Mouse (Mus musculus) lung, embryonic 14.5 days (tissue): ENCODE measurements around the gene Plcb4. TPM values are rescaled to one million over a fixed set of nuclear protein-coding genes. Genes with fewer than 3 reads are reported as not detected.

Experiments
- ATAC-seq: fragments of 200-750 bp; cut with Nextera tagmentation; 2 replicates; pipeline ENCODE4 v1.8.0; 2017; ENCODE audit warnings: mild to moderate bottlenecking, moderate TSS enrichment, moderate library complexity; ENCODE audit not compliant: insufficient read depth
- DNase-seq: peaks from one replicate; pipeline ENCODE4 v3.0.0-alpha.2; 2015
- H3K27ac ChIP-seq: fragments of 300-500 bp; sonication (generic); 2 replicates; pipeline ENCODE4 v1.5.1; 2014; ENCODE audit warnings: low read depth, mild to moderate bottlenecking, moderate library complexity
- H3K27me3 ChIP-seq: fragments of 300-500 bp; sonication (generic); 2 replicates; pipeline ENCODE4 v1.6.1; 2014; ENCODE audit warnings: low read length, control low read depth; ENCODE audit not compliant: insufficient read depth
- H3K36me3 ChIP-seq: fragments of 300-500 bp; sonication (generic); 2 replicates; pipeline ENCODE4 v1.6.1; 2014; ENCODE audit warnings: control low read depth; ENCODE audit not compliant: insufficient read depth
- H3K4me1 ChIP-seq: fragments of 300-500 bp; sonication (generic); 2 replicates; pipeline ENCODE4 v1.6.1; 2014; ENCODE audit warnings: antibody characterized with exemption, control low read depth; ENCODE audit not compliant: insufficient read depth
- H3K4me2 ChIP-seq: fragments of 300-500 bp; sonication (generic); 2 replicates; pipeline ENCODE4 v1.6.1; 2014; ENCODE audit warnings: mild to moderate bottlenecking
- H3K4me3 ChIP-seq: fragments of 300-500 bp; sonication (generic); 2 replicates; pipeline ENCODE4 v1.5.1; 2014; ENCODE audit warnings: low read depth, low read length
- H3K9ac ChIP-seq: fragments of 300-500 bp; sonication (generic); 2 replicates; pipeline ENCODE4 v1.6.1; 2014
- H3K9me3 ChIP-seq: fragments of 300-500 bp; sonication (generic); 2 replicates; pipeline ENCODE4 v1.6.1; 2016; ENCODE audit warnings: low read depth, low read length, control low read depth
- CTCF ChIP-seq: IDR thresholded peaks from 2 replicates; pipeline ENCODE4 v1.5.1; 2016; ENCODE audit warnings: antibody characterized with exemption, low read depth
- WGBS: fragments of 180-500 bp; shearing (Covaris S2); extraction: QIAGEN DNeasy Blood & Tissue Kit; methylation state at CpG from one replicate; pipeline ENCODE4 v1.1.7; 2014; 5-methylcytosine and 5-hydroxymethylcytosine counted together
- polyA plus RNA-seq: library from polyadenylated mRNA; unstranded; fragments of >200 nt; fragmentation: Nextera tagmentation; extraction: Ambion mirVana; gene quantifications from 2 replicates; pipeline ENCODE4 v1.2.1, GENCODE M21; 2014

The Plcb4 gene
- polyA plus RNA-seq, 1 experiment from 2014 or later, result 20.5 TPM

- Histone ChIP-seq H3K4me1 (no peaks in the 10 kb centered on the region), H3K9me3 (no peaks in the 10 kb centered on the region), H3K27ac (no peak overlapping the region), H3K4me2 (no peak overlapping the region), H3K4me3 (no peak overlapping the region), H3K9ac (no peak overlapping the region), H3K36me3 (no peaks in the 10 kb centered on the region), H3K27me3 (no peaks in the 10 kb centered on the region)
- ATAC-seq, result no peak
- DNase-seq, result no peak
- no peak for TF ChIP-seq CTCF
- 80% methylated on average over 11 of the region's 11 CpGs for WGBS
Observed at GRCm38 (mm10) chr2:135993314-135993713, 334.5 kb downstream of the Plcb4 start.

GRCm38 (mm10) chr2:135995196-135995595, 336.4 kb downstream of the Plcb4 start:
- no peaks in the 10 kb centered on the region for H3K4me1 ChIP-seq
- H3K4me2 ChIP-seq, result no peak overlapping the region
- no peak overlapping the region for H3K27ac ChIP-seq
- H3K9me3 ChIP-seq, result no peaks in the 10 kb centered on the region
- no peak overlapping the region for H3K9ac ChIP-seq
- no peaks in the 10 kb centered on the region for H3K27me3 ChIP-seq
- DNase-seq (no peak), ATAC-seq (no peak)
- no peak for TF ChIP-seq CTCF
- H3K4me3 ChIP-seq, result no peak overlapping the region
- no peaks in the 10 kb centered on the region for H3K36me3 ChIP-seq
- WGBS, result 81% methylated on average over 4 of the region's 4 CpGs

- Histone ChIP-seq H3K4me2 (no peak overlapping the region), H3K27ac (no peak overlapping the region), H3K27me3 (no peaks in the 10 kb centered on the region), H3K4me1 (no peaks in the 10 kb centered on the region), H3K36me3 (no peaks in the 10 kb centered on the region), H3K9ac (no peak overlapping the region), H3K9me3 (no peaks in the 10 kb centered on the region), H3K4me3 (no peak overlapping the region)
- DNase-seq, result no peak
- no peak for TF ChIP-seq CTCF
- WGBS, result 79% methylated on average over 6 of the region's 6 CpGs
- no peak for ATAC-seq
Observed at GRCm38 (mm10) chr2:135996936-135997335, 338.1 kb downstream of the Plcb4 start.

- Histone ChIP-seq H3K27me3 (no peaks in the 10 kb centered on the region), H3K4me3 (no peak overlapping the region), H3K27ac (no peak overlapping the region), H3K4me2 (no peak overlapping the region), H3K4me1 (no peaks in the 10 kb centered on the region), H3K9ac (no peak overlapping the region), H3K36me3 (no peaks in the 10 kb centered on the region), H3K9me3 (no peaks in the 10 kb centered on the region)
- ATAC-seq, result no peak
- TF ChIP-seq CTCF, result no peak
- DNase-seq, result peak; percentile 57
- 76% methylated on average over 18 of the region's 18 CpGs for WGBS
Observed at GRCm38 (mm10) chr2:135997361-135998150, 338.7 kb downstream of the Plcb4 start.

- no peak for DNase-seq
- no peak for ATAC-seq
- no peak overlapping the region for H3K9ac ChIP-seq
- no peaks in the 10 kb centered on the region for H3K4me1 ChIP-seq
- no peak overlapping the region for H3K4me2 ChIP-seq
- WGBS, result 89% methylated on average over 7 of the region's 7 CpGs
- no peaks in the 10 kb centered on the region for H3K36me3 ChIP-seq
- no peaks in the 10 kb centered on the region for H3K27me3 ChIP-seq
- no peak for TF ChIP-seq CTCF
- H3K27ac ChIP-seq, result no peak overlapping the region
- H3K4me3 ChIP-seq, result no peak overlapping the region
- H3K9me3 ChIP-seq, result no peaks in the 10 kb centered on the region
Observed at GRCm38 (mm10) chr2:135998886-135999285, 340.1 kb downstream of the Plcb4 start.

GRCm38 (mm10) chr2:135999361-135999760, 340.6 kb downstream of the Plcb4 start:
- Histone ChIP-seq H3K4me1 (no peaks in the 10 kb centered on the region), H3K27ac (no peak overlapping the region), H3K4me2 (no peak overlapping the region), H3K9me3 (no peaks in the 10 kb centered on the region), H3K4me3 (no peak overlapping the region), H3K36me3 (no peaks in the 10 kb centered on the region), H3K9ac (no peak overlapping the region), H3K27me3 (no peaks in the 10 kb centered on the region)
- no peak; the same call in 1 of the 2 replicates for TF ChIP-seq CTCF
- no peak for ATAC-seq
- DNase-seq, result no peak
- 53% methylated on average over 1 of the region's 1 CpGs for WGBS

GRCm38 (mm10) chr2:136000933-136001332, 342.1 kb downstream of the Plcb4 start:
- TF ChIP-seq CTCF, result no peak
- no peak overlapping the region for H3K27ac ChIP-seq
- no peaks in the 10 kb centered on the region for H3K36me3 ChIP-seq
- no peak for DNase-seq
- H3K9ac ChIP-seq, result no peak overlapping the region
- WGBS, result 63% methylated on average over 5 of the region's 5 CpGs
- no peak overlapping the region for H3K4me3 ChIP-seq
- no peaks in the 10 kb centered on the region for H3K27me3 ChIP-seq
- no peaks in the 10 kb centered on the region for H3K4me1 ChIP-seq
- H3K4me2 ChIP-seq, result no peak overlapping the region
- no peak for ATAC-seq
- H3K9me3 ChIP-seq, result no peaks in the 10 kb centered on the region
